Mouse (Mus musculus) lung, postnatal 36 days (tissue): ENCODE results near the gene Prickle2.

ENCODE experiments used
- DNase-seq: peaks from one replicate; pipeline ENCODE4 v3.0.0; 2022; ENCODE audit warnings: mixed read lengths

Prickle2 gene

GRCm38 (mm10) chr6:92512001-92512400 lies 194.0 kb downstream of the Prickle2 start:
- no peak for DNase-seq

- no peak for DNase-seq
Observed at GRCm38 (mm10) chr6:92509712-92510111, 196.2 kb downstream of the Prickle2 start.

- DNase-seq: no peak
Observed at GRCm38 (mm10) chr6:92506276-92506675, 199.7 kb downstream of the Prickle2 start.

GRCm38 (mm10) chr6:92499449-92499848 lies 206.5 kb downstream of the Prickle2 start:
- DNase-seq: no peak

GRCm38 (mm10) chr6:92498574-92498973 lies 207.4 kb downstream of the Prickle2 start:
- DNase-seq: no peak

GRCm38 (mm10) chr6:92497279-92497678 lies 208.7 kb downstream of the Prickle2 start:
- DNase-seq: no peak

GRCm38 (mm10) chr6:92495500-92495899 lies 210.5 kb downstream of the Prickle2 start:
- DNase-seq: no peak

GRCm38 (mm10) chr6:92481690-92481956 lies 224.3 kb downstream of the Prickle2 start:
- DNase-seq: no peak

- peak; percentile 87 for DNase-seq
Observed at GRCm38 (mm10) chr6:92480941-92481689, 224.8 kb downstream of the Prickle2 start.

GRCm38 (mm10) chr6:92478612-92479011 lies 227.3 kb downstream of the Prickle2 start:
- no peak for DNase-seq

GRCm38 (mm10) chr6:92477621-92478020 lies 228.3 kb downstream of the Prickle2 start:
- peak; percentile 75 for DNase-seq

- DNase-seq: no peak
Observed at GRCm38 (mm10) chr6:92469456-92469855, 236.5 kb downstream of the Prickle2 start.

GRCm38 (mm10) chr6:92468892-92469291 lies 237.1 kb downstream of the Prickle2 start:
- DNase-seq: no peak

GRCm38 (mm10) chr6:92468383-92468791 lies 237.6 kb downstream of the Prickle2 start:
- peak; percentile 72 for DNase-seq

GRCm38 (mm10) chr6:92467343-92467742 lies 238.6 kb downstream of the Prickle2 start:
- no peak for DNase-seq

- DNase-seq: peak; percentile 68
Observed at GRCm38 (mm10) chr6:92465666-92466065, 240.3 kb downstream of the Prickle2 start.

- peak; percentile 90 for DNase-seq
Observed at GRCm38 (mm10) chr6:92464781-92465337, 241.1 kb downstream of the Prickle2 start.

GRCm38 (mm10) chr6:92463768-92464167 lies 242.2 kb downstream of the Prickle2 start:
- DNase-seq: no peak

- no peak for DNase-seq
Observed at GRCm38 (mm10) chr6:92460750-92461149, 245.2 kb downstream of the Prickle2 start.

GRCm38 (mm10) chr6:92458026-92458425 lies 247.9 kb downstream of the Prickle2 start:
- no peak for DNase-seq

- DNase-seq: no peak
Observed at GRCm38 (mm10) chr6:92451421-92451820, 254.5 kb downstream of the Prickle2 start.

GRCm38 (mm10) chr6:92449956-92450355 lies 256.0 kb downstream of the Prickle2 start:
- DNase-seq: no peak

- peak; percentile 71 for DNase-seq
Observed at GRCm38 (mm10) chr6:92446662-92447061, 259.3 kb downstream of the Prickle2 start.

- peak; percentile 82 for DNase-seq
Observed at GRCm38 (mm10) chr6:92441205-92441604, 264.8 kb downstream of the Prickle2 start.

- DNase-seq: no peak
Observed at GRCm38 (mm10) chr6:92440251-92440650, 265.7 kb downstream of the Prickle2 start.
